Mouse (Mus musculus) urinary bladder, postnatal 36 days (tissue): ENCODE results near the gene Prcd.

Experiments
- DNase-seq, 2 experiments: peaks; one replicate each; pipeline ENCODE4 v3.0.0; 2022; ENCODE audit warnings: low spot score in 2 of 2, mixed read lengths in 1 of 2

The Prcd gene

DNA sequence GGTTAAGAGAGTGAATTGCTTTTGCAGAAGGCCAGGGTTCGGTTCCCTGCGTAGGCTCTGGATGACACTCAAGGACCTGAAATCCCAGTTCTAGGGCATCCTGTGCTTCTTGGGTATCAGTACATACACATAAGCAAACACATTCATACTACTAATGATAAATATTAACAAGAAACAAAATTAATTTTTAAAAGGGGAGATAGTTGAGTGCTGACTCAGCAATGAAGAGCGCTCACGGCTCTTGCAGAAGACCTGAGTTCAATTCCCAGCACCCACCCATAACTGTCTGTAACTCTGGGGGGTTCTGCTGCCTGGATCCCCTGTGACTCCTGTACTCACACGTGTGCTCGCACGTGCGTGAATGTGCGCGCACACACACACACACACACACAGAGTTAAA, 36.3 kb downstream of the Prcd start:
- no peak for DNase-seq

DNA sequence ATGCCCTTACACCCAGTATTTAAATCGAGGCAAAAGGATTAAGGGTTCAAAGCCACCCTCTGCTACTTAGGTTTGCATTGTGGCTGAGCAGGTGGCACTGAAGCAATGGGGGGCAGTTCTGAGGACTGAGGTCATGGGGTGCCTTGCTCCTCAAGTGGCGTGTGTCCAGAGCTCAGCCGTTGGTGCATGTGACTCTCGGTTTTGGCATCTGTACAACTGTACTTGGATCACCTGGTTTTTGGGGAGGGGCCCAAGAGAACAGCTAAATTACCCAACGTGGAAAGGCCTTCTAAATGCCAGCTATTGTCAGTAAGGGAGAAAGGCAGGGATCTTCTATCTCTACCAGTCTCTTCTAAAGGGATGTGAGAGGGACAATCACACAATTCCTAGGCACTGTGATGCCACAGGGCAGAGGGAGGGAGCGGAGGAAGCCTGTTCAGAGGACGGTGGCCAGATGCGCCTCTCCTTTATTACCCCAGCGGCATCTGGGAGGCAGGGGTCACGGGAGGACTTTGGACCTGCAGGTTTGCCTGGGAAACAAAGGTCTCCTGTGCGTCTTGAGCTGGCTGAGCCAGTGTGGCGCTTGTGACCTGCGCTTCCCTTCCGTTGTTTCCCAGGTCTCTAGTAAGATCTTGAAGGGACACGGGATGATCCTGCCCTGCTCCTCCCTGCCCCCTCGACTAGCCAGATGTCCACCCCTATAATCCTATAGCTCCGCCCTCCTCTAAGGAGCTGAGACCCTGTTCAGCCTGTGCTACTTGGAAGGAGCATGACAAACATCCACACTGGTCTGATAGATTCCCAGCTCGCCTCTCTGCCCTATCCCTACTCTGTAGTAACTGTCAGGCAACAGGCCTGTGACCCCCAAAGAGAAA, 37.6 kb downstream of the Prcd start:
- DNase-seq, result no peak

DNA sequence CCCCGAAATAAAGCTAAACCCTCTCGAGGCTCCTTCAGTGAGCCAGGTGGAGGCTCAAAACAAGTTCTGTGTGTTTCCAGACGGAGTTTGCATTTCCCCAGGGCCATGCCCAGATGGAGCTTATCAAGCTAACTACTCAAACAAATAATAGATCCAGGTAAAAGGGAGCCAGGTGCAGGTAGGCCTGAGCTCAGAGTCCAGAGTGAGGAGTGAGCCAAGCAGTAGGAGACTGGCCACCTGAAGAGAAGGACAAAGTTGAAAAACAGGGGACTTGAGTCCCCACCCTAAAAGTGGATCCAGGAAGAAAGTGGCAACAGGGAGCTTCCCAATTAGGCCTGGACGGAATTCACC, 40.5 kb downstream of the Prcd start:
- DNase-seq, result peak in 1 of 2 experiments; percentile 32

DNA sequence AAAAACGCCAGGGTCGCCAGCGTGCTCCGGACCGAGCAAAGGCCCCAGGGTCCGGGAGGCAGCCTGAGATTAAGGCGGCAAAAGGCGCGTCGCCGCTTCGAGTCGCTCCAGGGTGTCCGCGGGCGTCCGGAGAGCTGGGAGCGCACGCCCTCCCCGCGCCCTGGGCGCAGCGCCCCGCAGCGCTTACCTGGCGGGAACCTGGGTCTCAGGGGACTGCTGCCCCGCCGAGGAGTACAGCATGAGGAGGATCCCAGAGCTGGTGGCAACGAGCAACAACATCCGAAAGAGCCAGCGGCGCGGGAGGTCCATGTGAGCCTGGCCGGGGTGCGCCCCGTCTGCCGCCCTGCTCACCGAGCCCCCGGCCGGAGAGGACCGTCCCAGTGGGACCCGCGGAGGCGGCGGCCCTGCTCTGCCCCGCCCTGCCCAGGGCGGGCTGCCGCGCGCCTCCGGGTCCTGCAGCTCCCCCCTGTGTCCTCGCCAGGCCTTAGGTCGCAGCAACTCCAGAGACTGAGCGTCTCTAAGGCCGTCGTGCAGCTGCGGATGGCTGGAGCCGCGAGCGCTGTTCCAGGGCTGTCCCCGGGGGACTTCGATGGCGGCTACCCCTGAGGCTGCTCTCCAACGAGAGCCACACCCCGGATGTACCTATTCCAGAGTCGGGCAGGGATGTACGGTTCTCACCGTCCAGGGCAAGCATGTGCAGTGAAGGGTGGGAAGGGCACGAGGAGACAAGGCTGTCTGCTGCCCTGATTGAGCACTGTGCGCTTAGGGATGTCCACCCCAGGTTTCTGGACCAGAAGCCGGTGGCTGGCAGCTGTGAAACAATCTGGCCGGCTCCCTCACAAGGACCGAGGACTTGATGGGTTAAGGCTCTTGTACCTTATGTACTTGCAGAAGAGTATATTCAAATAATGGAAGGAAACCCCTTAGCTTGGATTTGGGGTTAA, 41.2 kb downstream of the Prcd start:
- peak; percentile 52 to 62 for DNase-seq

DNA sequence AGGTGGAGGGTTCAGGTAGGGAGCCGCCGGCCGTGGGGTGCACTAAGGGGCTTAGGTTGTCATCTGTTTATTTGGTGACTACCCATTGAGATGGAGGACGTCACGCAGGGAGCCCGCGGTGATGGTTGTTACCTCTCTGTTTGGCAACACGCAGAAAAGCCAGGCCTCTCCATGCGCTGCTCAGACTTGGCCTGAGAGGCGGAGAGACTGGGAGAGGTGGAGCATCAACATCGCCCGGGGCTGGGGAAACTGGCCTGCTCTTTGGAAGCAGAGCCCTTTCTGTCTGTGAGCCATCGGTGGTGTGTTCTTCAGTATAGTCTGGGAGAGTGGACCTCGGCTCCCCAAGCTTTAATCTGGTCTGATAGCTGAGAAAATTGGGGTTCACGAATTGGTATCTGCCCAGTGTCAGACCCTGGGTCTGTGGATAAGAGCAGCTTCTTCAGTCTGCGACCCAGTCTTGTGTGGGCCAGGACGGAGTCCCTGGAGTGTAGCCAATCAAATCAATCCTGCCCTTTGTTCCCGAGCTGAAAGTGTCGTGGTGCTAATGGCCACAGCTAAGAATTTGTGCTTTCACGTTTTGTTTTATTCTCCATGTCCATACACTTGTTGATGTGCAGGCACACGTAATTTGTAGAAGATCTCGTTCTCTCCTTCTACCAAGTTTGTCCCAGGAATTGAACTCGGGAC, 42.0 kb downstream of the Prcd start:
- DNase-seq, result no peak

DNA sequence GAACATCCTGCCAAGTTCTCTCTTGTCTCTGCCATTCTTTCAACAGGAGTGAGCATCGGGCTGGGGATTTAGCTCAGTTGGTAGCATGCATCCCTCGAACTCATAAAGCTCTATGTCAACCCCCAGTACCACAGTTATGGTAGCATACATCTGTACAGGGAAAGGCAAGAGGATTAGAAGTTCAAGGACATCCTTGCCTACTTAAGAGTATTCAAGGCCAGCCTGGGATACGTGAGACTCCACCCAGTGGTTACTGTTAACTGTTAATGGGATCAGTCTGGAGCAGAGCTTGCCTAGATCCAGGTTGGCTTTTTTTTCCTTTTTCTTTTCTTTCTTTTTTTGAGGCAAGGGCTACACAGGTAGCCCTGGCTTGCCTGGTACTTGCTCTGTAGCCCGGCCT, 43.1 kb downstream of the Prcd start:
- DNase-seq, result no peak

DNA sequence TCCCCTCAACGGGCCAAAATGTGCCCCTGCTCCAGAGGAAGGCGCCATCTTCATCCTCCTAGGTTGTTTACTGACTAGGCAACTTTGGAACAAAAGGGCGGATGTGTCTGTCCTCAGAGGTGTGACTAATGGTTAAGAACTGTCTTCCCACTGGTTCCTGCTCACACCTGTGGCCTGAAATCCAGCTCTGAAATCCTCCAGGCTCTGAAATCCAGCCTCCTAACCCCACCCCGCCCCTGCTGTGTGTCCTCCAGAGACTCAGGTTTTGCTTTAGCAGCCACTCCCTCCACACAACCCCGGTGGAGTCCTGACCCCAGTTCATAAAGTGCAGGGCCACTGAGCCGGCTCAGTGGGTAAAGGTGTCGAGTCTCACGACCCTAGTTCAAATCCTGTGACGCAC, 44.2 kb downstream of the Prcd start:
- no peak for DNase-seq

DNA sequence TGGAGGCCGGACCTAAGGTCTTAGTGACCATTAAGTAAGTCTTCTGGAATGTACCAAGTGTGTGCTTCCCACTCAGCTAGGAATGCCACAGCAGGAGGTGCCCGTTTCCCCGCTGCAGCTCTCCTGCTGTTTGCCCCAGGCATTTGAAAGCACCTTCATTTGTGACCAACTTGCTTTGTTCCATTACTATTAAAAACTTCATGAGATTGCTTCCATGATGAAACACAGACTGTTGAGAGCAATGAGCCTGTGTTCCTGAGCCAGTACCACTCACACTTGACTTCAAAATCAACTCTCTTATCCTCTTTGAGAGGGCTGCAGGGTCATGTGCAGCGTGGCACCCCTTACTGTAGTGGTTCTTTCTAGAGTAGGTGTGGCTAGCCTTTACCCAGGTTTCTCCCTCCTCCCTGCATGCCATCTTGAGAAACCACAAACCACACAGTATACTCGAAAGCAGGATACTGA, 48.1 kb downstream of the Prcd start:
- no peak for DNase-seq

DNA sequence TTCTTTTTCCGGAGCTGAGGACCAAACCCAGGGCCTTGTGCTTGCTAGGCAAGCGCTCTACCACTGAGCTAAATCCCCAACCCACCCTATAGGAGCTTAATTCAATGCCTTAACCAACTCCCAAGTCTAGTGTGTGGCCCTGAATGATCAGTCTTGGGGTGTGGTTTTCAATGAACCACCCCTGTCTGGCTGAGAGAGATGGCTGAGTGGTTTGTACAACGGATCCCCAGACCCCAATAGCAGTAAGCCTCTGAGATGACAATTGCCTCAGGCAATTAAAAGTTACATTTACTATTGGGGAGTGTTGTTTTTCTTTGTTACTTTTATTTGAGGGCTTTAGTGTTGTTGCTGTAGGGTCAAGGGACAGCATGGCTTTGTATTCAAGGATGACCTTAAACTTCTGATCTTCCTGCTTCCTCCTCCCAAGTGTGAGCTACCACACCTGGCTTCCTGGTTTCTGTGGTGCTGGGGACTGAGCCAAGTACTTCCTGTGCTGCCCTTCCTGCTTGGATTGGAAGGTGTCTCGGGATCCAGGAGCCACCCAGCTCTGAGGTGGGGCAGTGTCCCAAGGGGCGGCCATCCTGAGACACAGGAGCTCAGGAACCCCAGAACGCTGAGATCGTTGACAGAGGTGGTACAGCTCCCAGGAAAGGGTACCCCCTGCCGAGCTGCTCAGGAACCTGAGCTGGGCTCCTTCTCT, 51.2 kb downstream of the Prcd start:
- no peak for DNase-seq

DNA sequence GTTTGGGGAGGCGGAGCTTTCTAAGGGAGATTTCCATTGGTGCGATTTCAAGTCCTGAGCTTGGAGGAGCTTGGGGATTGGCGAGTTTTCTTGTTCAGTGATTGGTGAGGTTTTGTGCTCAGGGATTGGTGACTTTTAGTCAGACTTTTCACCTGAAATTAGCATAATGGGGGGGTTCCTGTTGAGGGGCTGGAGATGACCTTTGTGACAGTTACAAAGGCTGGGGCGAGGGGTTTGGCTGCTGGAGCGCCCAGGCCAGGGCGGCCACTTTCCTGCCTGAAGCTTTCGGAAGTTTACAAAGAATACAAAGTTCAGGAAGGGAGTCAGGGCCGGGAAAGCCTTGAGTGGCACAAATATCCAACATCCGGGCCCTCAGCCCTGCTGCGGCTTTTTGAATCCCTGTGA, 51.9 kb downstream of the Prcd start:
- DNase-seq, result no peak

DNA sequence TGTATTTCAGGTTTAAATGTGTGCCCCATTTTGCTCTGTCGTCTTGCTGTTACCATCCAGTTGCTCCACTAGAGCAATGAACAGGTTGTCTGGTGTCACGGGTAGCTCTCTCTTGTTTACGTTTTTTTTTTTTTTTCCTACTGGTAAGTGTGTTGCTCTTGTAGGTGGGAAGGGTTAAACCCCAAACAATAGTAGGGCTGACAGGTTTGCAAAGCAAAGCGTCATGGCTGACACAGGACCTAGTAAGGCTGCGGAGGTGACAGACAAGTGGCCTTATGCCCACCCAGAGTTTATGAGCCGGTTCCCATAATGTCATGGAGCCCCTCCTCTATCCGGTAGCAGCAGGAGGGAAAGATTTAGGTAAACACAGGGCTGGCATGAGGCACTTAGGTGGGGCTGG, 53.0 kb downstream of the Prcd start:
- no peak for DNase-seq

DNA sequence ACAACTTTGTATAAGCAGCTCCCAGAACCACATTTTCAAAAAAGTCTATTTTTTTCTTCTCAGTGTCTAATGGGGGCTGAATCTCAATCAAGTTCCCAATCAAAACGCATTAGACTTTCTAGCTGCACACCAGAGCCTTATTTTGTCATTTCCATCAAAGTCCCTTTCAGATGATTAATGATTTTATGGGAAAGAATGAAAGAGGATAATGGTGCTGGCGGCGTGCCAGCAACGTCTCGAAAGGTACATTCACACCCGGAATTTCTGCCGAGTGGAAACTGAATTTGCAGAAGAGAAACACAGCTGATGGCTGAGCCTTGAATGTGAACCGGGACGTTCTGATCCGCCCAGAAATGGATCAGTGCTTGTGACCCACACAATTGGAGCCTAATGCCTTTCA, 56.8 kb downstream of the Prcd start:
- no peak for DNase-seq

DNA sequence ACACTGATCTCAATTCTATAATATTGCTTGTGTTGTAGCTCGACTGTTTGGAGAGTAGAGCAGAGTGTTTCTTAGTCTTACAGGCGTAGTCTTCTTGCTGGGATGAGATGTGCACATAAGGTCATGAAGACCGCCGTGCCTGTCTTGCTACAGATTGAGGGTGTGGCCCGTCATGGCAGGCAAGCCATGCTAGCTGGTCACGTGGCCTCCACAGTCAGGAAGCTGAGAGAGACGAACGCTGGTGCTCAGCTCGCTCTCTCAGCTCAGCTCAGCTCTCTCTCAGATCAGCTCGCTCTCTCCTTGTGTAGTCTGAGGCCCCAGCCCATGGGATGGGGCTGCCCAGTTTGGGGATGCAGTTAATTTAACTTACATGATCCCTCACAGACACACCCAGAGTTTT, 57.5 kb downstream of the Prcd start:
- no peak for DNase-seq

DNA sequence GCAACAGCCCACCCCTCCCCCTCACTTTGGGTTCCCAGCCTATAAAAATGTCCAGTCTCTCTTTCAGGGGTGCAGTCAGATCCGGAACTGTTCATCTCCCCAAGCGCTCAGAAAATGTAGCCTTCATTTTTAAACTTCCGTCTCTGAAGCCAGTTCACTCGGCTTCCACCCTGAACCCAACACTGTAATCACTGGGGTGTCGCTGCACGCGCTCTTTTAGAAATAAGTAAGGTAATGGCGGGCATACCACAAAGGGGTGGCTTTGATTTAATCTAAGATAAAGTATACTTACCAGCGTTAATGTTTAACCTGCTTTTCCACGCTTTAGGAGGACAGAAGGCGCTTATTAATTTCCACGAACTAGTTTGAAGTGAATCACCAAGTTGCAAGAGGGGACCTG, 60.7 kb downstream of the Prcd start:
- no peak for DNase-seq
